Mouse (Mus musculus) pancreas, adult 10 weeks (tissue): Measurements from ENCODE around the gene Fndc5. TPM values are rescaled to one million over a fixed set of nuclear protein-coding genes. Genes with fewer than 3 reads are reported as not detected.

Source experiments
- polyA plus RNA-seq: library from polyadenylated mRNA; stranded (reverse); fragments of 350-450 nt; fragmentation: Illumina TruSeq; extraction: RNeasy Lipid Tissue Mini Kit (QIAGEN cat#74804); gene quantifications from one replicate; pipeline ENCODE4 v1.2.3, GENCODE M21; 2015; ENCODE audit warnings: low read depth, low replicate concordance; ENCODE audit not compliant: insufficient read depth

The Fndc5 gene
- polyA plus RNA-seq, result not detected

DNA sequence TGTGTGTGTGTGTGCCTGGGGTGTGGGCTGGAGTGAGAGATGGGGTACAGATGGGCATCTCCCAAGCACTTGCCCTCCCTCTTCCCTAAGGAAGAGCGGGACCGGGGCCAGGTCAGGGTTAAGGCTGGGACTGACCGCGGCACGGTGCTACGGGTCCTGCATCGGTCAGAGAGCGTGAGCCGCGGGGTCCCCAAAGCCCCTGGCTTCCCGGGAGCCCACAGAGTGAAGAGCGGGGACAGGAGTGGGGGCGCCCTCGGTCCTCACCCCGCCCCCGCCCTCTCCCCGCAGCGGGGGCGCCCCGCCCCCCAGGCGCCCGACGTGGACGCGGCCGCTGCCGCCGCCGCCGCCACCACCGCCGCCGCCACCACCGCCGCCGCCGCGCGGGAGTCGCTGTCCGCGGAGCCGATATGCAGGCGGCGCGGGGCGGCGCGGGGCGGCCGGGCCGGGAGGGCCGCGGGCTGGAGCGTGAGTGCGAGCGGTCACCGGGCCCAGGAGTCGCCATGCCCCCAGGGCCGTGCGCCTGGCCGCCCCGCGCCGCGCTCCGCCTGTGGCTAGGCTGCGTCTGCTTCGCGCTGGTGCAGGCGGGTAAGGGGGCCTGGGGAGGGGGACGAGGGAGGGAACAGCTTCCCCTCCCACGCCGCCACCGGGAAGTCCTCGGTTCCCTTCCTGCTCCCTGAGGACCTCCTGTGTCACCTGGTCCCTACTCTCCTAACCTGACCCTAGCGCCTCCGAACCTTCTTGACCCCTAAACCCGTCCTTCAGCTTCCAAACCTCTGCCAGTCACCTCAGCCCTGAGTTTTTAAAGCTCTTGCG lies at the start of gene Fndc5:
Fndc5 (plus strand) TSS at position 421 of the 813 bp plus-strand sequence.

DNA sequence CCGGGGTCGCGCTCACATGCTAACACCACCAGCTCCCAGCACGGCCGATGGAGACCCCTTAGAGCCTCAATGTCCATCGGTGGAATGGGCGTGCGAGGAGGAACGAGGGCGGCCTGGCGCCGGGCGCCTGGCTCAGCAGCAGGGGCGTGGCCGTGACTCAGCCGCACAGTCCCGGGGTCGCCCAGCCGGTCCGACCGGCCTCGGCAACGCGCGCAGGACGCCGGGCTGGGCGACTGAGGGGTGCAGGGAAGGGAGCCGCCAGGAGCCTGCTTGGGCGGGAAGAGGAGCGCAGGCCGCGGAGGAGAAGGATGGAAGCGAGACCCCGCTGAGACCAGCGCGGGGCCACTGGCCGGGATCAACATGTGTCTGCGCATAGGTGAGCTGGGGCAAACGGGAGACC lies 31.4 kb upstream of the Fndc5 start, which contains the start of gene Tmem54:
Tmem54 (plus strand) TSS at position 193 of the 400 bp plus-strand sequence.

GRCm38 (mm10) chr4:129121569-129122086 lies 15.2 kb upstream of the Fndc5 start, which contains the start of gene Hpca:
TSS of gene Hpca (minus strand) at chr4:129122036.

GRCm38 (mm10) chr4:129189542-129190519 lies 53.0 kb downstream of the Fndc5 start, which contains the start of the genes S100pbp and Yars:
TSS of gene S100pbp (minus strand) at chr4:129189727.
TSS of gene Yars (plus strand) at chr4:129189760.

Other genes with a start within 250 kb of the Fndc5 start
- gene Azin2, start 174.6 kb upstream of the Fndc5 start, polyA plus RNA-seq, result 1.6 TPM
- 30.6 TPM for gene Ak2, start 145.0 kb upstream of the Fndc5 start, polyA plus RNA-seq
- 5.2 TPM for gene Rnf19b, start 78.7 kb upstream of the Fndc5 start, polyA plus RNA-seq
- gene Tmem54, start 31.5 kb upstream of the Fndc5 start, polyA plus RNA-seq, result not detected
- not detected for gene Hpca, start 15.0 kb upstream of the Fndc5 start, polyA plus RNA-seq
- 4.6 TPM for gene S100pbp, start 52.7 kb downstream of the Fndc5 start, polyA plus RNA-seq
- gene Yars, start 52.8 kb downstream of the Fndc5 start, polyA plus RNA-seq, result 18.5 TPM
- gene C77080, start 124.4 kb downstream of the Fndc5 start, polyA plus RNA-seq, result 6.5 TPM
- 0.41 TPM for gene Sync, start 150.6 kb downstream of the Fndc5 start, polyA plus RNA-seq
- 12.0 TPM for gene Rbbp4, start 198.4 kb downstream of the Fndc5 start, polyA plus RNA-seq
- gene Zbtb8os, start 198.7 kb downstream of the Fndc5 start, polyA plus RNA-seq, result 5.0 TPM
- gene Zbtb8a, start 241.1 kb downstream of the Fndc5 start, polyA plus RNA-seq, result 1.6 TPM